Mouse (Mus musculus): Measurements from ENCODE around the gene Zfp36l2. TPM values are rescaled to one million over a fixed set of nuclear protein-coding genes. Genes with fewer than 3 reads are reported as not detected.

Gene Zfp36l2
- polyA plus RNA-seq, 1 experiment from 2014 or later = 4.2 TPM

DNA sequence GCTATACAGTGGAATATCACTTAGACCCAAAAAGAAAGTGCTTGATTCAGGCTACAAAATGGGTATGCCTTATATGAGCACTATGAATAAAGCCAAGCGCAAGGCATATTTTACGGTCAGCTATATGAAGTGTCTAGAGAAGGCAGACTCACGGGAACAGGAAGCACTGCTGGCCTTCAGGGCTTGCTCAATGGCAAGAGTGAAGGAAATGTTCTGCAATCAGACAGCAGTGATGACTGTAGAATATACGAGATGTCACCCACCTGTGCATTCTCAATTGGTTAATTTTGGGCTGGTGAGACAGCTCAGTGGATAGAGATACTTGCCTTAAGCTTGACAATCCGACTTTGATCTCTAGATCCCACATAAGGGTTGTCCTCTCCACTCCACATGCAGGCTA is 13.4 kb upstream of the Zfp36l2 start:
- peaks cover 5% of the 10 kb centered on the region; the same call in 1 of the 2 replicates for H3K36me3 ChIP-seq (ENCODE audit: control insufficient read depth, insufficient read depth, low read length)
- no peak for ATAC-seq
- H3K4me3 ChIP-seq (ENCODE audit: low read length) = no peak overlapping the region
- 95% methylated on average over 5 of the region's 5 CpGs for WGBS
- no peaks in the 10 kb centered on the region for H3K4me1 ChIP-seq (ENCODE audit: control insufficient read depth, insufficient read depth, low read depth, low read length)
- H3K27ac ChIP-seq (ENCODE audit: low read depth, low read length) = no peak overlapping the region
- no peak overlapping the region for H3K9ac ChIP-seq (ENCODE audit: low read depth, low read length)
- H3K27me3 ChIP-seq (replicated peaks; ENCODE audit: control insufficient read depth, insufficient read depth, low read length) = no peaks in the 10 kb centered on the region
- H3K9me3 ChIP-seq (ENCODE audit: control insufficient read depth, low read length) = no peaks in the 10 kb centered on the region
- no peak overlapping the region for H3K4me2 ChIP-seq (ENCODE audit: low read length)

DNA sequence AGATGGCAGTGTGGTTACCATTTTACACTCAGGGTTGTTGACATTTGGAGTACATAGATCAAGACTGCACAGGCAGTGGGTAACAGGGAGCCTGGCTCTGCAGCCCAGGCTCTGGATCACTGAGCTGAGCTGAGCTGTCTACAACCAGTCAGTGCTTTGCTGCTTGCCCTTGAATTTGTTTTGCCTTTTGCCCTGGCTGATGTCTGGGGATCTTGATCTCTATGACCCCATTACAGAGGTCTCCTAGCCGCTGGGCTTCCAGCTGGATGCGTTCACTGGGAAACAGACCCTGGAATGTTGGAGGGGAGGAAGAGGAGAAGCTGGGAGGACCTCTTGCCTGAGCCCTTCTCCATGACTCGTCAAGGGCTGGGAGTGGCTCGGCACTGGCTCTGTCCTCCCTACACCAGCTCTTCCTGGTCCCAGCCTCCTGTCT is 10.2 kb upstream of the Zfp36l2 start:
- 51% methylated on average over 4 of the region's 4 CpGs for WGBS
- no peak overlapping the region for H3K27ac ChIP-seq (ENCODE audit: low read depth, low read length)
- H3K36me3 ChIP-seq (ENCODE audit: control insufficient read depth, insufficient read depth, low read length) = no peaks in the 10 kb centered on the region
- no peak overlapping the region for H3K4me2 ChIP-seq (ENCODE audit: low read length)
- H3K4me3 ChIP-seq (ENCODE audit: low read length) = no peak overlapping the region
- H3K9ac ChIP-seq (ENCODE audit: low read depth, low read length) = no peak overlapping the region
- no peaks in the 10 kb centered on the region for H3K27me3 ChIP-seq (replicated peaks; ENCODE audit: control insufficient read depth, insufficient read depth, low read length)
- H3K4me1 ChIP-seq (ENCODE audit: control insufficient read depth, insufficient read depth, low read depth, low read length) = no peaks in the 10 kb centered on the region
- no peaks in the 10 kb centered on the region for H3K9me3 ChIP-seq (ENCODE audit: control insufficient read depth, low read length)
- ATAC-seq = no peak

- Histone ChIP-seq H3K36me3 (ENCODE audit: control insufficient read depth, insufficient read depth, low read length) (no peaks in the 10 kb centered on the region), H3K4me3 (ENCODE audit: low read length) (no peak overlapping the region), H3K27ac (ENCODE audit: low read depth, low read length) (no peak overlapping the region), H3K27me3 (replicated peaks; ENCODE audit: control insufficient read depth, insufficient read depth, low read length) (no peaks in the 10 kb centered on the region), H3K9ac (ENCODE audit: low read depth, low read length) (no peak overlapping the region), H3K9me3 (ENCODE audit: control insufficient read depth, low read length) (no peaks in the 10 kb centered on the region), H3K4me2 (ENCODE audit: low read length) (no peak overlapping the region), H3K4me1 (ENCODE audit: control insufficient read depth, insufficient read depth, low read depth, low read length) (no peaks in the 10 kb centered on the region)
- ATAC-seq = no peak
These were observed 8.6 kb upstream of the Zfp36l2 start for GRCm38 (mm10) chr17:84196329-84196728.

GRCm38 (mm10) chr17:84195835-84196234 is 8.1 kb upstream of the Zfp36l2 start:
- 87% methylated on average over 3 of the region's 3 CpGs for WGBS
- no peaks in the 10 kb centered on the region for H3K9me3 ChIP-seq (ENCODE audit: control insufficient read depth, low read length)

DNA sequence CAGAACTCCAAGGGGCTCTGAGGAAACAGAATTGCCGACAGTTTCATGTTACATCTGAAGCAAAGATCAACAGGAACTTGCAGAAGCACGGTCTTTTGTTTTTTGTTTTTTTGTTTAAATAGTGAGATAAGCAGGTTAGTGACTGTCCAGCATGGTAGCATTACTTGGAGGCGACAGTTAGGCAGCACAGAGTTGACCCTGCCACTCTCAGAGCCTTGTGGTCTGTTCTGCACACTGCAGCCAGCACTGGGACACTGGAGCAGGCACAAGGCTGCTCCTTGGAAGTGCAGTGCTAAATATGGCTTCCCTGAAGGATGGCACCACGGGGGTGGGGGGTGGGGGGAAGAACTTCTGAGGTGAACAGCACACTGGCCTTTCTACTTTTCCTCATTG is 7.3 kb upstream of the Zfp36l2 start:
- H3K4me1 ChIP-seq (ENCODE audit: control insufficient read depth, insufficient read depth, low read depth, low read length) = no peaks in the 10 kb centered on the region
- H3K27ac ChIP-seq (ENCODE audit: low read depth, low read length) = no peak overlapping the region
- H3K9ac ChIP-seq (ENCODE audit: low read depth, low read length) = no peak overlapping the region
- H3K36me3 ChIP-seq (ENCODE audit: control insufficient read depth, insufficient read depth, low read length) = no peaks in the 10 kb centered on the region
- no peak overlapping the region for H3K4me3 ChIP-seq (ENCODE audit: low read length)
- no peaks in the 10 kb centered on the region for H3K9me3 ChIP-seq (ENCODE audit: control insufficient read depth, low read length)
- no peak overlapping the region for H3K4me2 ChIP-seq (ENCODE audit: low read length)
- no peak for ATAC-seq
- 59% methylated on average over 4 of the region's 4 CpGs for WGBS
- no peaks in the 10 kb centered on the region for H3K27me3 ChIP-seq (replicated peaks; ENCODE audit: control insufficient read depth, insufficient read depth, low read length)

More at GRCm38 (mm10) chr17:84195835-84196234, 8.1 kb upstream of the Zfp36l2 start:
- no peaks in the 10 kb centered on the region for H3K27me3 ChIP-seq (replicated peaks; ENCODE audit: control insufficient read depth, insufficient read depth, low read length)
- H3K36me3 ChIP-seq (ENCODE audit: control insufficient read depth, insufficient read depth, low read length) = no peaks in the 10 kb centered on the region
- H3K4me1 ChIP-seq (ENCODE audit: control insufficient read depth, insufficient read depth, low read depth, low read length) = no peaks in the 10 kb centered on the region
- ATAC-seq = no peak
- no peak overlapping the region for H3K4me2 ChIP-seq (ENCODE audit: low read length)
- H3K27ac ChIP-seq (ENCODE audit: low read depth, low read length) = no peak overlapping the region
- H3K4me3 ChIP-seq (ENCODE audit: low read length) = no peak overlapping the region
- H3K9ac ChIP-seq (ENCODE audit: low read depth, low read length) = no peak overlapping the region

GRCm38 (mm10) chr17:84194282-84195002 is 6.7 kb upstream of the Zfp36l2 start:
- Histone ChIP-seq H3K9me3 (ENCODE audit: control insufficient read depth, low read length) (no peaks in the 10 kb centered on the region), H3K4me1 (ENCODE audit: control insufficient read depth, insufficient read depth, low read depth, low read length) (no peaks in the 10 kb centered on the region; the same call in 1 of the 2 replicates), H3K27ac (ENCODE audit: low read depth, low read length) (no peak overlapping the region), H3K4me2 (ENCODE audit: low read length) (no peak overlapping the region), H3K4me3 (ENCODE audit: low read length) (no peak overlapping the region), H3K36me3 (ENCODE audit: control insufficient read depth, insufficient read depth, low read length) (no peaks in the 10 kb centered on the region), H3K27me3 (replicated peaks; ENCODE audit: control insufficient read depth, insufficient read depth, low read length) (no peaks in the 10 kb centered on the region; the same call in 1 of the 2 replicates), H3K9ac (ENCODE audit: low read depth, low read length) (no peak overlapping the region)
- ATAC-seq = no peak
- 83% methylated on average over 4 of the region's 4 CpGs for WGBS

- Histone ChIP-seq H3K9ac (ENCODE audit: low read depth, low read length) (no peak overlapping the region), H3K9me3 (ENCODE audit: control insufficient read depth, low read length) (no peaks in the 10 kb centered on the region), H3K27ac (ENCODE audit: low read depth, low read length) (no peak overlapping the region), H3K27me3 (replicated peaks; ENCODE audit: control insufficient read depth, insufficient read depth, low read length) (peaks cover 4% of the 10 kb centered on the region), H3K4me2 (ENCODE audit: low read length) (no peak overlapping the region), H3K4me3 (ENCODE audit: low read length) (no peak overlapping the region), H3K4me1 (ENCODE audit: control insufficient read depth, insufficient read depth, low read depth, low read length) (peaks cover 9% of the 10 kb centered on the region), H3K36me3 (ENCODE audit: control insufficient read depth, insufficient read depth, low read length) (no peaks in the 10 kb centered on the region)
- 90% methylated on average over 9 of the region's 9 CpGs for whole genome bisulfite sequencing
- no peak for ATAC-seq
These were observed 5.7 kb upstream of the Zfp36l2 start for GRCm38 (mm10) chr17:84193411-84193810.

DNA sequence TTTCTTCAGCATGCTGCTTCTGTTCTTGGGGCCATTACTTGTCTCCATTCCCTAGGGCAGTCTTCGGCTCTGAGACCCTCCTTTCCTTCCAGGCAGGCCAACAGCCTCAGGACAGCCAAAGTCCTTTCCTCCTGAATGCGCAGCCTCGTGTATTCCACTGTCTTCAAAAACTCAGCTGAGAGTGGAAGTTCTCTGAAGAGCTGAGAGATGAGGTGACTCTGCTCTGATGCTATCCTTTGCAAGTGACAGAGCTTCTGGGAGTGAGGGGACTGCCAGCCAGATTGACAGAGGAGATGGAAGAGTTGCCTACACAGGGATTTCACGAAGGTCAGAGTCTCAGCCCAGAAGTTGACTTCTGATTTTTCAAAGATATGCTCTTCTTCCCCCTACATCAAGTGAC is 4.2 kb upstream of the Zfp36l2 start:
- Histone ChIP-seq H3K4me2 (ENCODE audit: low read length) (no peak overlapping the region), H3K4me1 (ENCODE audit: control insufficient read depth, insufficient read depth, low read depth, low read length) (peaks cover 11% of the 10 kb centered on the region), H3K27ac (ENCODE audit: low read depth, low read length) (no peak overlapping the region), H3K9me3 (ENCODE audit: control insufficient read depth, low read length) (no peaks in the 10 kb centered on the region), H3K9ac (ENCODE audit: low read depth, low read length) (no peak overlapping the region), H3K36me3 (ENCODE audit: control insufficient read depth, insufficient read depth, low read length) (no peaks in the 10 kb centered on the region), H3K27me3 (replicated peaks; ENCODE audit: control insufficient read depth, insufficient read depth, low read length) (peaks cover 4% of the 10 kb centered on the region), H3K4me3 (ENCODE audit: low read length) (no peak overlapping the region)
- WGBS = 94% methylated on average over 4 of the region's 4 CpGs
- no peak for ATAC-seq

- Histone ChIP-seq H3K4me1 (ENCODE audit: control insufficient read depth, insufficient read depth, low read depth, low read length) (peaks cover 13% of the 10 kb centered on the region), H3K9me3 (ENCODE audit: control insufficient read depth, low read length) (no peaks in the 10 kb centered on the region), H3K36me3 (ENCODE audit: control insufficient read depth, insufficient read depth, low read length) (no peaks in the 10 kb centered on the region), H3K4me2 (ENCODE audit: low read length) (no peak overlapping the region), H3K27ac (ENCODE audit: low read depth, low read length) (no peak overlapping the region), H3K4me3 (ENCODE audit: low read length) (no peak overlapping the region), H3K9ac (ENCODE audit: low read depth, low read length) (no peak overlapping the region), H3K27me3 (replicated peaks; ENCODE audit: control insufficient read depth, insufficient read depth, low read length) (peaks cover 4% of the 10 kb centered on the region)
- 31% methylated on average over 8 of the region's 8 CpGs for WGBS
- ATAC-seq = no peak
These were observed 3.1 kb upstream of the Zfp36l2 start for GRCm38 (mm10) chr17:84190885-84191284.

All from hindbrain, embryonic 16.5 days (tissue).